Mouse (Mus musculus): Measurements from ENCODE around the gene Pdcd6ip.
A peak's percentile ranks its signal among the peaks of the same experiment; 100 is the strongest.
"Not testable (repeated sequence)": the region's sequence is repeated elsewhere in the genome, so short reads cannot be mapped to it uniquely, and the experiment has no call there.

Gene Pdcd6ip

DNA sequence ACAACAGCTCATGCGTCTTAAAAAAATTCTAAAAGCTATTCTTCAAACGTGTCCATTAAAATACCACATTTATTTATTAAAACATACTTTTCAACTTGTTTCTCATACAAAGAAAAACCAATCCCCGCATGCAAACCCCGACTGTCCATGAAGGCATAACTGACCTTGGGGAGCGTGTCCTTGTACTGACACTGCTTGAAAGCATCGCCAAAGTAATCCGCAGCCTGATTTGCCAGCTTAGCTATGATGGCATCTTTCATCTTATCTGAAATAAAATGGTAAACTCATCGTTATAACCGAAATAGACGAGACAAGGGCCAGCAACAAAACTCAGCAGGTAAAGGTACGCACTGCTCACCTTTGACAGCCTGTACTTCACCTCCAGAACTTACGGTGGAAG lies 20.6 kb downstream of the Pdcd6ip start:
- DNase-seq: no peak

DNA sequence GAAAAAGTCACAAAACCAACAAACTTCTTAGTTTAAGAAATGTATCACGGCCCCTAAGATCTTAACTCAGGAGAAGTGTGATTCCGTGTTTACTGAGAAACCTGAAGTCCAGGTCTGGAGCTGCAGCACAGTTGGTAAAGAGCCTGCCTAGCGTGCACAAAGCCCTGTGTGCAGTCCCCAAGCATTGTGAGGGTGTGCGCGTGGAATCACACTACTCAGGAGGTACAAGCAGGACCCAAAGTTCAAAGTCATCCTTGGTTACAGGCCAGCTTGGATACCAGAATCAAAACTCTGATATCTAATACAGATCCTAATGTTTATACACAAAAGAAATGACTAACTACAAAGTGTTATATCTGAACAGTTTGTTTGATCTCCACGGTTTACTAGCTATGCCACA lies 34.3 kb downstream of the Pdcd6ip start:
- no peak for DNase-seq

DNA sequence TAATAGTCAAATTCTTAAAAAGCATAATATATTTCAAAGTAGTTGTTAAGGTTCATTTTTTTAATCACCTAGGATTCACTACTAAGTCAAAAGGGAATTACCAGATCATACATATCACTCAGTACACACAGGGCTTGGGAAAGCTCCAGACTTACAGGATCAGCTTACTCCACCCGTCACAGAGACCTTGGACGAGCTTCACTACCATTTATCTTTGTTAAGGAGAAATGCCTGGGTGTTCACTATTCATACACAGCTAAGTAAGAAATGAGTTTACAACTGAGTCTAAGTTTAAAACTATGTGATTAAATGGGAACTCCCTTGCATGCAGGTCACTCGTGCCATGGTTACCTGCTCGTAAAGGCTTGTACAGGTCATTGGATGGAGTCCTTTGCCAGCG lies 35.7 kb downstream of the Pdcd6ip start:
- DNase-seq: no peak

DNA sequence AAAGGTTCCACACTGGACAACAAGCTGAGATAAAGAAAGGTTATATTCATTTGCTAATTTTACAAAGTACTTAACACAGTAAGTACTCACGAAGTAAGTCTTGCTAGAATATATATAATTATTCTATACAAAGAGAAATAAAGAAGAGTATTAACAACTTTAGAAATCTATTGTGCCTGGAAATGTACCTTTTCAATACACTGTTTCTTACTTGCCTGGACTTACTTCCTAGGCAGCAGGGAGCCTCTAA lies 37.3 kb downstream of the Pdcd6ip start:
- no peak for DNase-seq

DNA sequence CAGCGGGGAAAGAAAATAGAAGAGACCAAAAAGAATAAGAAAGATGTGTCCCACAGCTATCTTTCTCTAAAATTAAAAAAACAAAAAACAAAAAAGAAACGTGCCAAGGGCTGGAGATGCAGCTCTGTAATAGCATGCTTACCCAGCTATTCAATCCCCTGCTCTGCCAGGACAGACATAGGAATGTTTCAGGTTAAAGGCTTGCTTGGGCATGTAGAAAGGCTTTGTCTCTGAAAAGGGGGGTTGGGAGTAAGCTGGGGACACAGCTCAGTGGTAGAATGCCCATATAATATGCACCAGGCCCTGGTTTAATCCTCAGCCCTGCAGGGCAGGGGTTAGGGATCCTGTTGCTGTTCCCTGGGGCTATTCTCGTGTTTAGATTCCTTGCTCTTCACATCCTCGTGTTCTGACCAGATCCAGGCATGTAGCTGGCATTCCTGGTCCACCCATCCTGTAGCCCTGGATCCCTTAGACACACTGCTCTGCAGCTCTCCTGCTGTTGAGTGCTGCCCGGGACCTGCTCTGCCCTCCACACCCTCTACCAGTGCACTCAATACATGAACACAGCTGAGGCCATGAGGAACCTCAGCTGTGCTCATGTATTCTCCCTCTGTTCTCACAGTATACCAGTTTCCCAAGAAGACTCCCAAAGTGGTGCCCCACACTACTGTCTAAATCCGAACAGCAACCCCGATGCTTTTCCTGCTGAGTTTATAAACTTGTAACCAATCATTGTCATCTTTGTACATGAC lies 37.8 kb downstream of the Pdcd6ip start:
- DNase-seq: no peak

DNA sequence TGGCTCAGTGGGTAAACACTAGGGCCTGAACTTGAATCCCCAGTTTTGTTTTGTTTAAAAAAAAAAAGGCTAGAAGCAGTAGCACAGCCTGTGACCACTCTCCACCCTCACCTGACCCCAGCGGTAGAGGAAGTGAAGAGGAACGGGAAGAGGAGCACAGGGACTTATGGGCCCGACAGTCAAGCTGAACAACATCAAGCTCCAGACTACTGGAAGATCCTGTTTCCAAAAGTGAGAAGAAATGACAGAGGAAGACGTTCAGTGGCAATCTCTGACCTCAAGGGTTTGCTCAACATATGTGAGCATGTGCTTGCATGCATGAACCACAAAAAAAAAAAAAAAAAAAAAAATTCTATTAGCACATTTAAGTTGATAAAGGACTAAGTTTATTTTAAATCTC lies 44.6 kb downstream of the Pdcd6ip start:
- no peak for DNase-seq

DNA sequence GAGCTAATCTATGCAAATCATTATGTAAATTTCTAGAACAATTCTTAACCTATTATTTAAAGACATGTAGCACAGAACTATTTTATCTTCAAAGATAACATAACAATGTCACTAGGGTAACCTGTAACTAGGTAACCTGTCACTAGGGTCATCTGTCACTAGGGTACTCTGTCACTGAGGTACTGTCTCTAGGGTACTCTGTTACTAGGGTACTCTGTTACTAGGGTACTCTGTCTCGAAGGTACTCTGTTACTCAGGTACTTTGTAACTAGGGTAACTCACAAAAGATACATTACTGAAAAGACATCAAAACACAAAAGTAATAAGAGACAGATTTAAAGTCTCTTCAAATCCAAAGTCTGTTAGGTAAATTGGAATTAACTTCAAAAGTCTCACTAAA lies 50.2 kb downstream of the Pdcd6ip start:
- no peak for DNase-seq

DNA sequence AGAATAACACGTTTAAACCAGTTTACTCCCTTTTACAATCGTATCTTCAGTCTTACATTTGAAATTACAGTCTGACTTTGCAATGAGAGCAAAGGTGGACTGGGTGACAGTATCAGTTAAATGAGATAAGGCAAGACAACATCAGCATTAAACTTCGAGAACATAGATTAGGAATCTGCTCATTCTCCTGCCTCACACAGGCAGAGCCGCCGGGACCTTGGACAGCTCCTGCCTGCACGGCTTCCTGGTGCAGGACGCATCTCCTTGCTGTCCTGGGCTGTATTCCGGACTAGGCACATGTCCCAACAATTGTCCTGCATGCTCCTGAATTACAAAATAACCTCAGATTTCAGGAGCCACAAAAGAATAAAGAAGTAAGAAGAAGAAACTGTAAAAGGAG lies 54.5 kb downstream of the Pdcd6ip start:
- DNase-seq: no peak

DNA sequence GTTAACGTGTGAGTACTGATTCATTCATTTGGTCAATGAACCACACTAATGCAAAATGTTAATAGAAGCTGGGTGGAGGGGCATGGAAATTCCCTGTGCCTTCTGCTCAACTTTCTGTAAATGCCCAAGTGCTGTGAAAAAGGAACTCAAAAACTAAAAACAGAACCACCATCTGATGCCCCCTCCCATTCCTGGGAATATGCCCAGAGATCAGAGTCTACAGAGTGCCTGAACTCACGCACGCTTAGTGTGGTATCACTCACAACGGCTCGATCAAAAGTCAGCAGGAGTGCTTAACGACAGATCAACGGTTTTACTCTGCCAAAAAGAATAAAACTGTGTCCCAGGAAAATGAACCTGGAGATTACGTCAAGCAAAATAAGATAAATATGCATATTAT lies 57.3 kb downstream of the Pdcd6ip start:
- no peak for DNase-seq

DNA sequence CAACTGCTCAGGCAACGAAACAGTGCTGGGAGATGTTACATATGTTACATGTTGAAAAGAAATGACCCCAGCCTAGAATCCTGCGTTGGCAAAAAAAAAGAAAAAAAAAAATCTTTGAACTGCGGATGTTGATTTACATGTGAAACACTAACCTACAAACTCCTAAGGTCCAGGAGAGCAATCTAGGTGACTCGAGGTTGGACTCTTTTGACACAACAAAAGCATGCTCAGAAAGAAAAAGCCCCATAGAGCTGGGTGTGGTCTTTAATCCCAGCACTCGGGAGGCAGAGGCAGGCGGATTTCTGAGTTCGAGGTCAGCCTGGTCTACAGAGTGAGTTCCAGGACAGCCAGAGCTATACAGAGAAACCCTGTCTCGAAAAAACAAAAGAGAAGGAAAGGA lies 58.8 kb downstream of the Pdcd6ip start:
- not testable (repeated sequence) for DNase-seq

DNA sequence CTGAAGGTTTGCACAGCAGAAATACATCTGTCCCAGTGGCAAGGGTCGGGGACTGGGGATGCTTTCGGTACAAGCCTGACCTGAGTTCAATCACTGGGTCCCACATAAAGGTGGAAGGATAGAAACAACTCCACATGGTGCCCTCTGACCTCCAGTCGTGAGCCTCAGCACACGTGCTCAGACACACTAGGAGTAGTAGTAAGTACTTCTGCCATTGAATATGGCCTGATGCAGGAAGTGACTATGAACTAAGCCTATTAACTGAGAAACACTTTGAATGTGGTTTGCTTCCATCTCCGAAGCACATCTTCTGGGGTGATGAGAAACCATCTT lies 62.3 kb downstream of the Pdcd6ip start:
- DNase-seq: no peak

DNA sequence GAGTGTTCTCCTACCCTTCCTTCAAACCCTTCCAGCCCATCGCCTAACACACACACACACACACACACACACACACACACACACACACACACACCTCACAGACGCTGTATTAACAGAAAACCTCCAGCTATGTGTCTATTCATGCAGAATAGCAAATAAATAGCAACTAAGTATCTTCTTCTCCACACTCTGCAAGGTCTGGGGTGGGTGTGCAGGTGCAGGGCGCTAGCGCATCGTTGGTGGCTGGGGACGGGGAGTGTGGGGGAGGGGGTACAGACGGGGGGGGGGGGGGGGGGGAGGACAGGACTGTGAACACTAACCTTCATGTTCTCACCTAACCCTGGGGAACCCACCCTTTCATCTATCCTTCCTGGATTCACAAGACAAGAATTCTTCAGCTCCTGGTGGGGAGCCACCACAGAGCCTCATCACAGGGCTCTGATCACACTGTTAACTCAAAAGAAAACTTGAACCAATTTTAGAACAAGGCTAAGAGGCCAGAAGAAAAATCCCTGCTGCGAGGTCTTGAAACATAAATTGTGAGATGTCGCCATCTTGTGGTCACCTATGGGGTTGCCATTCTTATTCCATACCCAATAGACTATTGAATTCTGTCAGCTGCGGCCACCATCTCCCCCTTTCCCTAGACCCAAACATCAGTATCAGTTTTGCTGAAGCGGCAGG lies 62.8 kb downstream of the Pdcd6ip start:
- peak; percentile 83 for DNase-seq

DNA sequence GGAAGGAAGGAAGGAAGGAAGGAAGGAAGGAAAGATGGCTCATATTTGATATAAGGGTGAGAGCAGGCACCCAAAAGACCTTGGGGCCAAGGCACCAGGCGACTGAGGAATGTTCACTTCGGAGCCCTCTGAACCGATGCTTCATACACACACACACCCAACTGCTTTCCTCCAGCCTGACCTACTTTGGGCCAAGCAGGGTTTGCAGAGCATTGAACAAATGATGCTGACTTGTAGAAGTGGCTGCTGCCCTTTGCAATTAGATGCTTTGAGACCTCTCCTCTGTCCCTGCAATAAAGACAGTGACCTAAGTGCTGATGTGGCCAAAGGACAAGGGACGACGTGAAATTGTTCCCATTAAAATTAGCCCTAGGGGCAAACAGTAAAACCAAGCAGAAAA lies 63.4 kb downstream of the Pdcd6ip start:
- peak; percentile 51 for DNase-seq

DNA sequence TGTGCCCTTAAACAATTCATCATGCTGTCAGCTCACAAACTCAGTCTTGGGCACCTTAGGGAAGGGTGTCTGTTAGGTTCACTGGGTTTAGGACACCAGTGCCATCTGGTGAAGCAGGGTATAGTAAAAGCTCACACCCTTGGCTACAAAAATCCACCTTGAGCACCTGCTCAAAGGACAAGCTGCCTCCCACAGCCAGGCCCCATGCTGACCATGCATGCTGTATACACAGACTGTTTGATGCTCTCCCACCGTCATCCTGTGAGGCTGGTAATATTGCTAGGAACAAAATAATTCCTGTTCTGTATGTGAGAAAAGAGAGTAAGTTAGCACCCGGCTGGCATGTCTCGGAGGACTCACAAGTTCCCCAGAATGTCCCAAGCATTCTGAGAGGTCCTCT lies 64.0 kb downstream of the Pdcd6ip start:
- no peak for DNase-seq

DNA sequence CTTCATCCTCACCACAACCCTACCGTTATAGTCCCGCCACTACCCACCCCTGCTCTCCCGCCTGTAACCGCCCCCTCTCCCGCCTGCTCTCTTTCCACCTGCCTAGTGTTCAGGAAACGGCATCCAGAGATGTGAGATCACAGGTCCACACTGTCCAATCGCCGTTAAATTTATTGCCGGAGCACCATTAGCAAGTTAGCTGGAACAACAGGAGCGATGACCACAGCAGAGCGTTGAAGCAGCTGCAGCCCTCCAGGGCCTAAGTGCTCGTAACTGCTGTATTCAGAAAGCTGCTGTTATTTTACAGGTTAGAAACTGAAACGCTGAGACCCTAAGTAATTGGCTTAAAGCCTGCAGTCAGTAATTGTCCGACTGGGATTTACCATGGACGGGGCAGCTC lies 64.4 kb downstream of the Pdcd6ip start:
- peak; percentile 31 for DNase-seq

DNA sequence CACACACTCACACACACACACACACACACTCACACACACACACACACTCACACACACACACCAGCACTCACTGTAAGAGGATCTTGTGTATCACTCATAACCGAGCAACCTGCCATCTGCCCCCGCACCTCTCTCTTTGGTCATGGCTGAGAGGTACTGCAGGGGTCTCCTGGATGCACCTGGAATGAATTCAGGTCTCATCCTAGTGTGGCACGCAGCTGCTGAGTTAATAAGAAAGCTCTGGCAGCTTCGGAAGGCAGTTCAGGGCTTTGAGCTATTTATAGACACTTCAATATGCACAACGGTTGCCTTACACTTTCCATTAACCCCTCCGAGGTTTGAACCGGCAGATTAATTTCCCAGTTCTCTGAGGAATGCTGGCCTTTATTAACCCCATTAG lies 73.1 kb downstream of the Pdcd6ip start:
- DNase-seq: no peak

DNA sequence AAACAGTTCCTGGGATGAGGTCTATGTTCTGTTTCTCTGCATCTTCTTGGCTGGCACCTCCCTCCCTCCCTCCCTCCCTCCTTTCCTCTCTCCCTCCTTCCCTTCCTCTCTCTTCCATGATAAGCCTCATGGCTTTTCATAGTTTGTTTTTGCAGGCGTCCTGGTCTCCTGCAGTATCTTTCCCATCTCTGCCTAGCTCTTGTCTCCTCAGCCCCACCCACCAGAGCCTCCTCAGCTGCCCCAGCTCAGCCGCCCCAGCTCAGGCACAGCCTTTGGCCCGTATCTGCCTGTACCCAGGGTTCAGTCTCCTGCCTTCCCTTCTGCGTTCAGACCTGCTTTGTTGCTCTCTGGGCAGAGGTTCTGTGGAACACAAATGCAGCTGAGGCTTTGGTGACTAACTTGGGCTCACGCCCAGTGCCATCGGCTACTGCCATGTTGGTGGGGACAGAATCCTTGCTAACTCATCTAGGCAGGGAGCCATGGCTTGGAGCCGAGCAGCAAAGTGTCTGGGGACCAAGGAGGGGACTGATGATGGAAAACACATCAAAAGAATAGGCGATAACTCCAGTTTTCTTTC lies 74.8 kb downstream of the Pdcd6ip start:
- DNase-seq: no peak

DNA sequence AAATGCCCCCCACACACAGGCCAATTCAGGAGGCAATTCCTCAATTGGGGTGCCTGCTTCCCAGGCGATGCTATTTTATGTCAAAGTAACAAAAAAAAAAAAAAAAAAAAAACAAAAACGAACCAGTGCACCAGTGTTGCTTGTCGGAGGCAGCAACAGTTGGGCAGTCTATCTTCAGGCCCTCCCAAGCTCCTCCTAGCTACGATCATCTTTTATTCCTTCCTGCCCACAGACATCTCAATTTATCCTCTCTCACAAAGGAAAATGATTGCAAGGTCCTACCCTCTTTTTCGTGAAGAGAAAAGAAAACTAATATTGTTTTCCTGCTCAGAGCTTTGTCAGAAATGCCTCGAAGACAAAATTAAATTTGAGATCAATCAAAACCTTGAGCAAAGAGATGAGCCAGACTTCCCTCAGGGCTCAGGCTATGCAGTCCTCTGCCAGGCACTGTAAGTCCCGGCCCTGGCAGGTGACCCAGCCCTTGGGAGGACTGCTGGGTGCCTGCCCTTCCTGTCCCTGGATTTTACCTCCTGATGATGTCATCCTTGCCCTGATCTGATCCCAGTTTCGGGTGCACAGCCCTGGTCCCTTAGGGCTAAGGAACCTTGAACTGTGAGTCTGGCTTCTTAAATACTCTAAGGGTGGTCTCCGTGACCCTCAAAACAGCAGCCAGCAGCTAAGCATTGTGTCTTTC lies 75.6 kb downstream of the Pdcd6ip start:
- no peak for DNase-seq

DNA sequence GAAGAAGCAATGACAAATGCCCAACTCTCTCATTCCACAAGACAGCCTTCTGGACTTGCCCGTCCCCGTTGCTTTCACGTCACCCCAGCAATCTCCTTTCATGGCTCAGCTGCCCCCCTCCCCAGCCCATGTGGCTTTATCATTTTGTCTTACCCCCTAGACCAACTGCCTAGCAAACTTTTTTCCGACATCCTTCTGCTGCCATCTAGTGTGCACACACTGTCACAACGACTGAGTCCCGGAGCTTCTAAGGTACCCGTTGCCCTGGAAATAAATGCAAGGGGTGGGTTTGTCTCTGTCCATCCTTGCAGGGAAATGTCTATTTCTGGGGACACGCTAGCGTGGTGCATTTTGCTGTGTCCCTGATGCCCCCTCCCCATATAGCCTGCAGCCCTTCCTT lies 78.4 kb downstream of the Pdcd6ip start:
- peak; percentile 79 for DNase-seq

DNA sequence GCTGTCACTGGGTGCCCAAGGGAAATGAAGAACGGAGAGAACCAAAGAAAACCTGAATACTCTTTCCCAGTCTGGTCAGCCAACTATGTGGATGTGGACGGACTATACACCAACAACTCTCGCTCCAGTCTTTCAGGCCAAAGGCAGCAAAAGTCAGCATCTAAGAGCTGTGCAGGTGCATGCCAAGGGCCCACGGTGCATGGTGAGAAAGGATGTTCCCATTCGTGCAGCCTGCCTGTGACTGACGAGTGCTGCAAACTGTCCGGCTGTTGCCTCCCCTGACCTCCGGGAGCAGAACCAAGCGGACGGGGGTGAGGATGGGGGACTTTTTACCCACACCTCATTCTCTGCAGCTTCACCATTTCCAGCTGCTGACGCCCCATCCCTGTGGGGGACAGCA lies 78.9 kb downstream of the Pdcd6ip start:
- no peak for DNase-seq

DNA sequence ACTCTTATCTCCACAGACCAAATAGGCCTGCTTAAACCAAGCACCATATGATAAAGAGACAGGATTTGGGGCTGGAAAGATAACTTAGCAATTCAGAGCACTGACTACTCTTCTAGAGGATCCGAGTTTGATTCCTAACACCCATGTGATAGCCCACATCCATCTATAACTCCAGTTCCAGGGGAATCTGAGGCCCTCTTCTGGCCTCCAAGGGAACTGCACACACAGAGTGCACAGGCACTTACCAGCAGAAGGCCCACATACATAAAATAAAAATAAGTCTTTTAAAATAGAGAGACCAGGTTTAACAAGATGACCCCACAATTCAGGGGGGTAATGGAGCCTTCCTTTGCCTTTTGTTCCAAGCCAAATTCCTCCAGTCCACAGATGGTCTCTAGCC lies 79.3 kb downstream of the Pdcd6ip start:
- DNase-seq: no peak

DNA sequence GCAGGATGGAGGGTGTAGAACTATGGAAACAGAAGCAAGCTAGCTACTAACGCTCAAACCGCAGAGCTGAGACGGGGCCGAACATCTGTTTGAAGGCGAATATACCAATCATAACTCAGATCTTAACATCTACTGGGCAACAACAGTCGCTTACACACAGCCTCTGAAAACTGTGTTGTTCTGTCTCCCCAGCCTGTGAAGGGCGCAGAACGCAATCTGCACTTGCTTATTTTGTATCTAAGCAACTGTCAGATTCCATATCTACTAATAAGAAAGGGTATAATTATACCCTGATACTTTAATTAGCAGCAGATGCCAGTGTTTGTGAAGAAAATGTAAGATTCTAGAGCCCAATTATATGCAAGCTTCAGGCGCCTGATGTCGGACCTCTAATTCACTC lies 81.3 kb downstream of the Pdcd6ip start:
- no peak for DNase-seq

DNA sequence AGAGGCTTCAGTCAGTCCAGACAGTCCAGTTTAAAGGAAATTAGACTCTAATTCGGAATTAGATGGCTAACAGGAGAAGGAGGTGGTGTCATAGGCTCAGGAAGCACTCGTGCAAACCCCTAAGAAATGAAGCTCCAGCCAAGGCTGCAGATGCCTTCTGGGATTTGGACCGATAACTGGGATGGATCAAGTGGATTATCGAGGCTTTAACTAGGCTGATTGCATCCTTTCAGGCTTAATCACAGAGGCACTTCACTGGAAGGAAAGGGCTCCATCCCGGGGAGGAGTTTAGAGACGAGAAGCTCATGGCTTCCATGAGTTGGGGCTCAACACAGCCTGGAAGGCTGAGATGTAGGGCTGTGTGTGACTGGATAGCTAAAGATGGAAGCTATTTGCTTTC lies 84.0 kb downstream of the Pdcd6ip start:
- DNase-seq: peak; percentile 60

DNA sequence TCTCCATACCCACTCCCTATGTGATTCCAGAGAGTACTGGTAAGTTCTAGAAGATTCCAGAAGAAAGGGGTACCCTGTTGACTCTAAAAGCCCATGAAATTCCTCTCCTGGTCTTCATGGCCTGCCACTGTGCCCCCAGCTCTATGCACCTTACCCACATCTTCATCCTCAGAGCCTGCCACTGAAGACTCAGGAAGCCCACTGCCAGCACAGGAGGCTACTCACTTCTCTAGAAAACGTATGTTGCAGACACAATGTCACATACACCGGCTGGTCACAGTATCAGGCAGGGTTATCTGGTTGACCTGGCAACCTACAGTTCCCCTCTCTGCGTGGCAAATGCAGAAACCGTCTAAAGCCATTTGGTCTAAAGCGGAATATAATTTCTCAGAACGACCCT lies 91.0 kb downstream of the Pdcd6ip start:
- no peak for DNase-seq
